Mouse (Mus musculus) embryo, embryonic 10 days (tissue): ENCODE data around the gene Wwp2.

Experiments
- DNase-seq: peaks from one replicate; pipeline ENCODE4 v3.0.0-alpha.2; 2015; ENCODE audit warnings: low spot score

Wwp2 gene

DNA sequence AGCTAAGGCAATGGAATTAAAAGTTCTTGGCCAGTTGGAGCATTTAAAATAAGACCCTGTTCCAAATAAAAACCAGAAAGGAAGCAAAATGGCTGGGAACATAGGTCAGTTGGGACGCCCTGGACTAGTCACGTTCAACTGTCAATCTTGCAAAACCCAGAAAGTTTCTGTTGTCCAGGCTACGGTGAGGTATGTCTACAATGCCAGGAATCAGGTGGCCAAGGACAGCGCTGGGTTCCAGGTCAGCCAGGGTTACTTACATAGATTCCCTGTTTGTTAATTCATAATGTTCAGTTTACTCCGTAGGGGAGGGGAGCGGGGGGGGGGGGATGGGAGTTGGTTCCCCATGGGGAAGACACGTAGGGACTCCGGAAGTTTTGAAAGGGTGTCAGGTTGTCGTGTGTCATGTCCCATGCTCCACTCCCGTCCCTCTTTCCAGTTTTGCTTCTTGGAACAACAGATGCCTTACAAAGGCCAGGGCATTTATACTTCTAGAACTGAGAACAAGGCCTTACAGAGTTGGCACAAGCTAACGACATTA is 674 bp upstream of the Wwp2 start:
- no peak for DNase-seq

DNA sequence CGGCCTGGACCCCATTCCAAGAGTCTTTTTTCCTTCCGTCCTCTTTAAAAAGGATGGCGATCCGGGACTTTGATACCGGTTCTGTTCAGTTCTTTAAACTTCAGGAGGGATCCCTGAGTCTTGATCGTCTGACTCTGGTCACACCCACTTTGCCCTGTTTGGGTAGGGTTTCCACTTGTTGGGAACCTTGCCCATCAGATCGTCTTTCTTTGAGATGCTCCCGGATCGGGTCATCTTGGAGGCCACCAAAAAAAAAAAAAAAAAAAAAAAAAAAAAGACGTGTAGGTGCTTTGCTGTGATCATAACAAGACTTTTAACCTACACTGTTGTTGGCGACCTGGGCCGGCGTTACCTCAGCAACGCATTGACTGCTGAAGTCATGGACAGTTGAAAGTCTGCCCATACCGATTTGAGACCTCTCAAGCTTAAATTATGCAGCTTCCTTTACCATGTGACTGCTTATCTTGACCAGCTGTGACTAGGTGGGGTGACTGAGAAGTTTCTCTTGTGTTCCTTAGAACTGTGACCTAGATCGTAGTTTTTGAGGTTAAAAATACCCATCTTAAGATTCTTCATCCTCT is 766 bp downstream of the Wwp2 start:
- DNase-seq = peak; percentile 41

DNA sequence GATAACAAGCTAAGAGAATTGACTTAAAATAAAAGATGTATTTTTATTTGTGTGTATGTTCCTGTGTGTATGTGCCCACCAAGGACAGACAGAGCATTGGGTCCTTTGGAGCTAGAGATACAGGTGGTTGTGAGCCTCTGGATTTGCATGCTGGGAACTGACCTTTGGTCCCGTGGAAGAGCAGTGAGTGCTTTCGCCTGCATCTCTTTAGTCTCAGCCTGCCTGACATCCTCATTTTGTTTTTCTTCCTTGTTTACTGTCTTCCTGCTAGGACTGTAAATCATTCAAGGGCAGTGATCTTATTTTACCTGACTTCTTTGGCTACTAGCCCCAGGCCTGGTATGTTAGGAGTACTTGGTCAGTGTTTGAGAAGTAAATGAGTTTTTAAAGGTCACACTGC is 1.5 kb downstream of the Wwp2 start:
- DNase-seq = no peak

DNA sequence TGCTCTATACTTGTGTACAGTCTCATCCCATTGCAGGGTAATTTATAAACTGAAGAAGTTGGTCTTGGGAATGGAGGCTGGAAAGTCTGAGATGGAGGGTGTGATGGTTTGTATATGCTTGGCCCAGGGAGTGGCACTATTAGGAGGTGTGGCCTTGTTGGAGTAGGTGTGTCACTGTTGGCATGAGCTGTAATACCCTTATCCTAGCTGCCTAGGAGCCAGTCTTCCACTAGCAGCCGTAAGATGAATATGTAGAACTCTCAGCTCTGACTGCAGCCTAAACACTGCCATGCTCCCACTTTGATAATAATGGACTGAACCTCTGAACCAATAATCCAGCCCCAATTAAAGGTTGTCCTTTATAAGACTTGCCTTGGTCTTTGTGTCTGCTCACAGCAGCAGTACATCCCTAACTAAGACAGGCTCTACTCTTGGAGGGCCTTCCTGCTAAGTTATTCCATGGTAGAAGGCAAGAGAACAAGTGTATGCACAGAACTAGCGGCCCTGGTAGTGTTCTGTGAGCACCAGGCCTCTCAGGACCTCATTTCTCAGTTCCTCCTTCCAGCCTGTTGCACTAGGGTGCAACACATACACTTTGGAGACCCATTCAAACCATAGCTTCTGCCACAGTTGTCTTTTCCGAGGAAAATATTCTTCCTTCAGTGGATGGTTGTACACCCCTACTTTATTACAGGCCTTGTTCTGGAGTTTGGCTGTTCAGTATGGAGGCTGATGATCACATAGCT is 3.9 kb downstream of the Wwp2 start:
- no peak for DNase-seq

DNA sequence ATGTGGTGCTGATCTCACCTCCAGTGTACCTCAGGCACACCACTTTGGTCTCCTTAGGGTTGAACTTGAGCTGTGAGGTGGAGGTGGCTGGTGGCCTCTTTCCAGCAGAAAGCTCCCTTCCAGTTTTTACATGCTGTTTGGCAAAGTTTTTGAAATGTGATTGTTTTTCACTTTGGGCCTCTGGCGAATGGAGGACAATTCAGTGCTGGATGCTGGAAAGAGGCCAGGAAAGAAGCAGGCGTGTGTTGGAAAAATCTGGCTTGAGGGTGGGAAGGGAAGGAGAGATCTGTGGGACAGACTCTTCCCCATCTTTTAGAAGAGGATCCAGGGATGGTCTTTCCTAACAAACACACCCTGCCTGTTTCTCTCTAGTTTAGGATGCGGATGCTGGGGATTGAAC is 8.5 kb downstream of the Wwp2 start:
- DNase-seq = no peak

- no peak for DNase-seq
These were observed 11.5 kb downstream of the Wwp2 start for GRCm38 (mm10) chr8:107447713-107448112.

DNA sequence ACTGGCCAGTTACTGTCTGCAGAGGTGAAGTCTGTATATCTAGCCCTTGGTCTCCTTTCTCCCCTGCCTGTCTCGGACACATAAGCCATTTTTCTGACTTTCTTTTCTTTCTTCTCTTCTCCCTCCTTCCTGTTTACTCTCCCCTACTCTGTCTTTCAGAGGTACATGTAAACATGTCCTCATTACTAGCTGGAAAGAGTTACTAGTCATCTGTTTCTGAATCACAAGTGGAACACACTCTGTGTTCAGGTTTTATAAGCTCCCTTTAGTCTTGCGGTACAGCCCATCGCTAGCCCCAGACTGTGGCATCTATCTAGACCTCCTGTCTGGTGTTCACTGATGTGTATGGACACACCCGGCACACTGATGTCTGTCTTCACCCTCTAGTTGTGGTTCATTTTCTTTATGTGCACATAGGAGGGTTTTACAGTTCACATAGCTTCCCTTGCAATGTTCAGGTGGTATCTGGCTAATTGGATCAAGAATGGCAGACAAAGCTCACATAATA is 12.3 kb downstream of the Wwp2 start:
- no peak for DNase-seq

DNA sequence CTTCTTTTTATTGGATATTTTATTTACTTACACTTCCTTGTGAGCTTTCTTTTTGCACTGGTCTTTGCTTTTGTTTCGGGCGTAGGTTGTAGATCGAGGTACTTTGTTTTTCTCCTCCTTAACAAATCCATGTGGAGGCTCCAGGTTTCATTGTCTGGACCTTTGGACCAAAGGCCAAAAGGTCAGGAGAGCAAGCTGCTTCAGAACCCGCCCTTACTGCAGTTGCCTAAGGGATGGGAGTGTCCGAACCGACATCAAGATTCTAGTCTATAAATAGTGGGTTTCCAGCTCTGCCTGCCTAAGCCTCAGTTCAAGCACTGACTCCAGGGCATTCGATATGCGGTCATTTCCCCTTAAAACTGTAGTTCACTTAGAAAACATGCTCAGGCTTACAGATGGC is 13.0 kb downstream of the Wwp2 start:
- peak; percentile 42 for DNase-seq

DNA sequence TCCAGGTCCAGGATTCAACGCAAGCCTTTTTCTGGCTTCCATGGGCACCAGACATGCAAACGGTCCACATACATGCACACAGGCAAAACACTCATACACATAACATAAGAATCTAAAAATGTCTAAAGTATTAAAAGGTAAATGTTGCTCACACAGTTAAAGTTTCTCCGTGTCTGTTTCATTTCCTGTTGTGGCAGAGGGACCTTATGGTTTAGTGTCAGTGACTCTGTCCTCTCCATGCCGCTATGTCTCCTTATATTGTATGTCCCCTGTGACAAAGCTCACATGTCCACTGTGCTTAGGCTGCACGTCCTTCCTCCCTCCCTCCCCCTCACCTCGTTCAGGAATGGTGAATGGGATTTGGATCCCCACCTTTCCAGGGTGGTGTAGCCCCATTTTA is 13.5 kb downstream of the Wwp2 start:
- no peak for DNase-seq

GRCm38 (mm10) chr8:107451414-107452066 is 15.4 kb downstream of the Wwp2 start:
- DNase-seq = no peak

GRCm38 (mm10) chr8:107453386-107453785 is 17.2 kb downstream of the Wwp2 start:
- no peak for DNase-seq

DNA sequence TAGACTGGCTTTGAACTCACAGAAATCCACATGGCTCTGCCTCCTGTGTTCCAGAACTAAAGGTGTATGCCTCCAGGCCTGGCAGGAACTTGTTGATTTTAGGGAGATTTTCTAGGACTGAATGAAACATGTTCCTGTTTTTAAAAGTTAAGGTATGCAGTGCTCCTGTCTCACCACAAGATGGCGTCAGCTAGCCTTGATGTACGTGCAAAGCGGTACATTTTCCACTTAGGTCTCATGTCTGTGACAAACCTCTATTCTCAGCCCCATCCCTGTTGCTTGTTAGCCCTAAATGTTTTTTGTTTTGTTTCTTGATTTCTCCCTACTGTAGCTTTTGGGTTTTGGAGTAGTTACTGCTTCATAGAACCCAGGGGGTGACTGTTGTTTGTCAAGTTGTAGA is 19.1 kb downstream of the Wwp2 start:
- DNase-seq = peak; percentile 84

DNA sequence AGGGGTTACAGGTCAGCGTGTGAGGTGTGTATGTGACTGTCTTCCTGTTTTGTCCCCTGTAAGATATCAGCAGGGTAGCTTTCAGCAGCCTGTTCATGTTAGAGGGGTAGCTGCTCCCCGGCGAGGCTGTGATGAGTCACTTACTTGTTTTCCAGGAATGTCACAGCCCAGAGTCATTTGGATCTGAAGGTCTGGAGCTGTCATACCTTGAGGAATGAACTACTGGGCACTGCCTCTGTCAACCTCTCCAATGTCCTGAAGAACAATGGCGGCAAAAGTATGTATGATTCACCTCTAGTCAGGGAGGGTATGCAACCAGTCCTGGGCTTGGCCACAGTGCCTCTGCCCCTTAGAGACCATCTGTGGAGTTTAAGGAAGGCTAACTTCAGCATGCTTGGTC is 21.6 kb downstream of the Wwp2 start:
- no peak for DNase-seq

DNA sequence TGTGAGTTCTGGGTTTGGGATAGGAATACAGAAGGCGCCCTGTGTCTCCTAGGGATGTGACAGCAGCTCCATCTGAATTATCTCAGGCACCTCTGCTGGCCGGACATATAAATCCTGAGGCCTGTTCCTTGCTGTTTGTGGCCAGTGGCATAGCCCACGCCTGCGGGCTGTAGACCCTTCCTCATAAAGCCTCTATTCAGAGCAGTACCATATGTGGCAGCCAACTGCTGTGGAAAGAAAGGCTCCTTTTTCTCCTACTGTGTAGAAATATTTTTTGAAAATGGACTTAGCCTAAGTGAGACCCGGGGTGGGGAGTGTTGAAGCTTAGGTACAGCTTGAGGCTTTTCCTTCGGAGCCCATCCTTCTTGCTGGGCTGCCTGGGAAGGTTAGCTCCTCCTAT is 22.1 kb downstream of the Wwp2 start:
- DNase-seq = no peak

GRCm38 (mm10) chr8:107462423-107462822 is 26.3 kb downstream of the Wwp2 start:
- no peak for DNase-seq

- no peak for DNase-seq
These were observed 29.3 kb downstream of the Wwp2 start for GRCm38 (mm10) chr8:107465332-107465990.

- no peak for DNase-seq
These were observed 30.5 kb downstream of the Wwp2 start for GRCm38 (mm10) chr8:107466642-107467041.

- DNase-seq = peak; percentile 39
These were observed 32.7 kb downstream of the Wwp2 start for GRCm38 (mm10) chr8:107468811-107469302.

DNA sequence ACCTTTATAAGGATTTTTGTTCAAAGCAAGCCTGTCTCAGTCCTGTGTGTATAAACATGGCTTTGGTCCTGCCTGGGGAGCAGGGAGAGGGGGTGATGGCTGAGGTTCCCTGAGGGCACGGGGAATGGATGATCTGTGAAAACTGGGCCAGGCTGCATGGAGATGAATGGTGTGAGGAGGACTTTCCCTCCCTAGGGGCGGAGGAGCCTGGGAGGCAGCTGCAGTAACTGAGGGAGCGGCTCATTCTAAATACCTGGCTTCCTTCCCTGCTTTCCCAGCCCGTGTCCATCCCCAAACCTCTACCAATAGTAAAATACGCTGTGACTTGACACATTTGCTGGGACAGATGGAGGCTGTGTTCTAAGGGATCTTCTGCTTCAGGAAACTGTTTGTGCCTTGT is 34.1 kb downstream of the Wwp2 start:
- DNase-seq = no peak

DNA sequence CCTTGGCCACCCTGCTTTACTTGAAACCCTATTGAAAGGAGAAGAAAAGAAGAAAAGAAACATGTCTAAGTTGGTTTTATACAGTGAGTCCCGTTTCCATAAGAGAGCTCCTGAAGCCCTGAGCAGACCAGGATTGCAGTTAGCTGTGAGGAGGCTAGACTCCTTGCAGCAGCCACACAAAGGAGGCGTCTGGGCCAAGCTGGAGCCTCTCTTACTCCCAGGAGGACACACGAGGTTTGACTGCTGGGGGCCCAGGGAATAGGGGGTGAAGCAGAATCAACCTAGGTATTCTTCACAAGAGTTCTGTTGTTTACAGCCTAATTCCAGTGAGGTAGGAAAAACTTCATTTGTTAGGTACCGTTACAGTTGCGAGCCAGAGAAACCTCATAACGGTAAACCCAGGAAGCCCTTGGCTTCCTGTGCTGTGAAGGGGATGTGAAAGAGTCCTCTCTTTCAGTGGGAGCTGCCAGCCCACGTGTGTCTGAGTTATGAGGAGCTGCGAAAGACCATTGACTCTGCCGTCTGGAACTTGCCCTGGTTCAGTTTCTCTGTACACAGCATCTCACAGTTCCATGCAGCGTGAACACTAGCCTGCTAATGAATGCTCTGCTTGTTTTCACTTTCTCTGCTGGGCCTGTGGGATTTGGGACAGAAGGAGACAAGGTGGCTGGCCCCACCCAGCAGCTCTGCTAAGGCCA is 36.4 kb downstream of the Wwp2 start:
- no peak for DNase-seq

GRCm38 (mm10) chr8:107473369-107473768 is 37.2 kb downstream of the Wwp2 start:
- no peak for DNase-seq

- no peak for DNase-seq
These were observed 39.4 kb downstream of the Wwp2 start for GRCm38 (mm10) chr8:107475613-107476012.
